Mouse (Mus musculus) midbrain, embryonic 11.5 days (tissue): Measurements from ENCODE around the gene Slc22a18. TPM values are rescaled to one million over a fixed set of nuclear protein-coding genes. Genes with fewer than 3 reads are reported as not detected.
A peak's percentile ranks its signal among the peaks of the same experiment; 100 is the strongest.

ENCODE experiments used
- ATAC-seq: fragments of 200-750 bp; cut with Nextera tagmentation; 2 replicates; pipeline ENCODE4 v1.8.0; 2017; ENCODE audit warnings: moderate TSS enrichment, moderate library complexity; ENCODE audit not compliant: low FRiP score
- DNase-seq: peaks from one replicate; pipeline ENCODE4 v3.0.0; 2015; ENCODE audit warnings: low spot score; ENCODE audit errors: missing footprints
- H3K27ac ChIP-seq: fragments of 300-500 bp; sonication (generic); 2 replicates; pipeline ENCODE4 v1.5.1; 2014; ENCODE audit warnings: low read depth, low read length
- H3K27me3 ChIP-seq: fragments of 300-500 bp; sonication (generic); 2 replicates; pipeline ENCODE4 v1.6.1; 2014; ENCODE audit warnings: mild to moderate bottlenecking, low read length, moderate library complexity, mixed read lengths; ENCODE audit not compliant: control insufficient read depth, insufficient read depth
- H3K36me3 ChIP-seq: fragments of 300-500 bp; sonication (generic); 2 replicates; pipeline ENCODE4 v1.6.1; 2014; ENCODE audit warnings: mild to moderate bottlenecking, low read length, moderate library complexity, mixed read lengths; ENCODE audit not compliant: control insufficient read depth, insufficient read depth
- H3K4me1 ChIP-seq: fragments of 300-500 bp; sonication (generic); 2 replicates; pipeline ENCODE4 v1.6.1; 2014; ENCODE audit warnings: low read length; ENCODE audit not compliant: control insufficient read depth, insufficient read depth
- H3K4me2 ChIP-seq: fragments of 300-500 bp; sonication (generic); 2 replicates; pipeline ENCODE4 v1.6.1; 2014; ENCODE audit warnings: mild to moderate bottlenecking, moderate library complexity
- H3K4me3 ChIP-seq: fragments of 300-500 bp; sonication (generic); 2 replicates; pipeline ENCODE4 v1.5.1; 2014; ENCODE audit warnings: low read depth, low read length
- H3K9ac ChIP-seq: fragments of 300-500 bp; sonication (generic); 2 replicates; pipeline ENCODE4 v1.6.1; 2014; ENCODE audit warnings: low read length
- H3K9me3 ChIP-seq: fragments of 300-500 bp; sonication (generic); 2 replicates; pipeline ENCODE4 v1.6.1; 2016; ENCODE audit warnings: low read length; ENCODE audit not compliant: control insufficient read depth
- WGBS: fragments of 180-500 bp; shearing (Covaris S2); extraction: QIAGEN DNeasy Blood & Tissue Kit; methylation state at CpG from one replicate; pipeline ENCODE4 v1.1.7; 2014; 5-methylcytosine and 5-hydroxymethylcytosine counted together
- polyA plus RNA-seq: library from polyadenylated mRNA; unstranded; fragments of >200 nt; fragmentation: Nextera tagmentation; extraction: Ambion mirVana; gene quantifications from 2 replicates; pipeline ENCODE4 v1.2.1, GENCODE M21; 2014

Slc22a18 gene
- polyA plus RNA-seq, result 0.16 and 0.30 TPM in 2 replicates

DNA sequence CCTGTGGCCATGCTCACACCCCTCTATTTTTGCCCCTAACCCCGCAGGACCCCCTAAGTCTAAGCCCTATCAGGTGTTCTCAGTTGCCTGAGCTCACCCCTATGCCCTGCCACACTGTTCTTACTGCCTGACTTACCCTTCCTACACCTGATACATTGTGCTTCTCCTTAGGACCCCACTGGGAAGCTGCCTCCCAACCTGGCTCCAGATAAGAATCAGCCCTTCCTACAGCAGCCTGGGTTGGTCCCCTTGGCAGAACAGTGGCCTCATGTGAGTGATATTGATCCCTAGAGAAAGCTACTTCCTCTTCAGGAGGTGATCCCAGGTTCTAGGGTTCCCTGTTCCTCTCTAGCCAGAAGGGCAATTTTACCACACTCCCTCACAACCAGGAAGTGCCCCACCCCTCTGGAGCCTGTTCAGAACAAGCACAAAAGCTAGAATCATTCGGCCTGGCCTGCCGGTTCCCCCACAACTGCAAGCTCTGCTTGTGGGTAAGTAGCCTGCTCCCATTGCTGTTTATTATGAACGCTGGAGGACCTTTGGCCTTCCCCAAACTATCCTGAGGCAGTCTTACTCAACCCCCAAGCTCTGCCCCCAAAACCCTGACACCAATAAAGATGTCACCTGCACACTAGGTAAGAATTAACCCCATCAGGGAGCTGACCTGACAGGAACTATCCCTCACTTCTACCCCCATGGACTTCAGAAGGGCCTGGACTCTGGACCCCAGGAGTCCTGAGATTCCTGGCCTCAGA is at the start of gene Slc22a18:
TSS of gene Slc22a18 (plus strand) at position 390 of the 755 bp plus-strand sequence.
- no peak within 1 kb of the TSS for H3K4me3 ChIP-seq
- H3K27me3 ChIP-seq, result no peaks in the 10 kb centered on the region
- no peak within 1 kb of the TSS for H3K4me2 ChIP-seq
- H3K9ac ChIP-seq, result no peak within 1 kb of the TSS
- H3K4me1 ChIP-seq, result no peaks in the 10 kb centered on the region
- ATAC-seq (no peak), DNase-seq (no peak)
- H3K9me3 ChIP-seq, result no peaks in the 10 kb centered on the region
- no peak within 1 kb of the TSS for H3K27ac ChIP-seq
- H3K36me3 ChIP-seq, result no peaks in the 10 kb centered on the region
- 56% methylated on average over 4 of the region's 4 CpGs for WGBS

DNA sequence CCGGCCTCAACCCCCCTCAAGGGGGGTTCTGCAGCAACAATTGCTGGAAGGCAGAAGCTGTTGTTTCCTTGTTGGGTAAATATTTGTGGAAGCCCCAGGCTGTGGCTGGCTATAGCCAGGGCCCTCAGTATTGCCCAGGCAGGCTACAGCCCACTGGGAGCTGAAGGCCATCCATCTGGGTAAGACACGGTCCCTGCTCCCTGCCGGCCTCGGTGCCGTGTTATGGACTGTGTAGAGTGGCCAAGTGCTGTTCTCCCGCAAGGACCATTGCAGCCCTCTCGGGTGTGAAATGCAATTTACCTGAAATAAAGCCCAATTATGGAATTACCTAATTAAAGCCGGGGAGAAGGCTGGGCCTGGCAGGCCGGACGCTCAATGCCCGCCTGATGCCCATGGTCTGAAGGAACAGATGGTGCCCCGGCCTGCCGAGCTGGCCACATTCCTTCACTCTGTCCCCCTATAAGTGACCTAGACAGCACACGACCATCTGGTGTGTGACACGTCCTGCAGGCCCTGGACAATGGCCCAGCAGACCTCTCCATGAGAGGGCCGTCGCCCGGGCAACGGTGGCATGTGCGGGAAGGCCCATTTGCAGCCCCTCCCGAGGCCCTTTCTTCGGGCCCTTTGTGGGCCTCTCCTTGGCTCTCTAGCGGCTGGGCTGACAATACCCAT is 45.3 kb upstream of the Slc22a18 start:
- Histone ChIP-seq H3K4me1 (peaks cover 18% of the 10 kb centered on the region), H3K27me3 (peaks cover 2% of the 10 kb centered on the region; the same call in 1 of the 2 replicates), H3K27ac (peak overlapping the region; percentile 85), H3K9ac (peak overlapping the region; percentile 56), H3K4me3 (no peak overlapping the region), H3K36me3 (no peaks in the 10 kb centered on the region), H3K9me3 (no peaks in the 10 kb centered on the region), H3K4me2 (no peak overlapping the region)
- peak; percentile 95 for DNase-seq
- WGBS, result 33% methylated on average over 23 of the region's 23 CpGs
- peak; percentile 93 for ATAC-seq

DNA sequence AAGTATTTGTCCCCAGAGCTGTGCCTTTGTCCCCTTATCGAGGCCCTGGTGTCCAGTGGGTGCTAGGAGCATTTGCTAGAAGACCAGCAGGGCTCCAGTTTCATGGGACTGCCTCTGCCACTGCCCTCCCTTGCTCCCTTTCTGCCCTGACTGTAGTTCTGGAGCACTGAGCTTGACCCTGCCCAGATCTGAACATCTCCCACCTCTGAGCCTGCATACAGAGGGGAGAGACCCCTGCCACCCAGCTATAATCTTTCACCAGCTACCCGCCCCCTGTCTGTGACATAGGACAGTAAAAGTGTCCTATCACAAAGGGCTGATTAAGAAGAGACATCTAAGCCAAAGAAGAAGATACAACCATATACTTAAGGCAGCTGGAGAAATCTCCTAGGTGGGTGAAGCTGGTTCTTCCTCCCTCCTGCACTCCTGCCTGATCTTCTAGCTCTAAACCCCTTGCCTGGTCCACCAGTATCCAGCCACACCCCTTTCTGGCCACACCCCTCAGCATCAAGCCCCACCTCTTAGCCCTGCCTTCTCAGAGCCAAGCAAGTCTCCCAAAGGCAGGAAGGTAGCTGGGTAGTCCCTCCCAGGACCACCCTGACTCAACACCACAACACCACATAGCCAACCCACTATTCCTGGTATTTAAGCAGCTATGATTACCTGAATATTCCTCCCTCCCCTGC is 44.6 kb upstream of the Slc22a18 start:
- WGBS, result 39% methylated on average over 2 of the region's 2 CpGs
- H3K9ac ChIP-seq, result peak overlapping the region; percentile 56
- no peaks in the 10 kb centered on the region for H3K9me3 ChIP-seq
- peaks cover 2% of the 10 kb centered on the region; the same call in 1 of the 2 replicates for H3K27me3 ChIP-seq
- H3K4me1 ChIP-seq, result peaks cover 18% of the 10 kb centered on the region
- no peaks in the 10 kb centered on the region for H3K36me3 ChIP-seq
- no peak overlapping the region; the same call in 1 of the 2 replicates for H3K4me3 ChIP-seq
- peak overlapping the region; percentile 85 for H3K27ac ChIP-seq
- ATAC-seq, result peak; percentile 61
- DNase-seq, result peak; percentile 93
- H3K4me2 ChIP-seq, result peak overlapping the region; percentile 24

DNA sequence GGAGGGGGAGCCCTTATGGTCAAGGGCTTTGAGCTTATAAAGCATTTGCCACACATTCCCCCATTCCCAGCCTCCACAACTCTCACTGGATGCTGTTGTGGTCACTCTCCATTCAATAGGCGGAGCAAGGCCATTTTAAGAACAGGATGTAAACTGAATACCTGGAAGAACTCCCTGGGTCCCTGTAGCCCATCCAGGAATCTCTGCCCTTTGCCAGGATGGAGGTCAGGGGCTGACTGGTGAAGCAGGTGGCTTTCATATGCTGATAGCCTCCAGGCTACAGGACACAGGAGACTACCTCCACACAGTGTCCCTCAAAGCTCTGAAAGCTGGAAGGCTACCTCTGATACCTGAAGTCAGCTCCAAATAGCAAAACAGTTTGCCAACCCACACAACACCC is 40.9 kb upstream of the Slc22a18 start:
- H3K9ac ChIP-seq, result no peak overlapping the region
- H3K36me3 ChIP-seq, result no peaks in the 10 kb centered on the region
- peaks cover 25% of the 10 kb centered on the region for H3K4me1 ChIP-seq
- H3K9me3 ChIP-seq, result no peaks in the 10 kb centered on the region
- DNase-seq (no peak), ATAC-seq (no peak)
- no peak overlapping the region for H3K27ac ChIP-seq
- no peak overlapping the region for H3K4me2 ChIP-seq
- peaks cover 3% of the 10 kb centered on the region for H3K27me3 ChIP-seq
- no peak overlapping the region for H3K4me3 ChIP-seq
- WGBS, result 73% methylated on average over 1 of the region's 1 CpGs

DNA sequence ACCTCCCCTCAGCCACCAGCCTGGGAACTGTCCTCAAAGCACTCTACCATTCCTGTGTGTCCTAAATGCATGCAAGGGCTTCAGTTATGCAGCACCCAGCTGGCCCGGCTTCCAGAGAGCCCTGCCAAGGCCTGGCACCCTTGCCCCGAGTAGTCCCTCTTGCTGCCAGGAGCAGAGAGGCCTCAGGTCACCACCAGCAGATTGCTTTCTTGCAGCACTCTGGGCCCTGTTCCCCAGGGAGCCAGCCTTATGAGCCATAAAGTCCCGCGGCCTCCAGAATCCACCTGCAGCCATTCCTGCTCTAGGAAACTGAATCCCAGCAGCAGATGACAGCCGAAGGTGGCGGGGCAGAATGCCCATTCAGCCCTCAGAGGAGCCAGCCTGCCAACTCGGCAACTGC is 40.2 kb upstream of the Slc22a18 start:
- Histone ChIP-seq H3K9me3 (no peaks in the 10 kb centered on the region), H3K4me2 (no peak overlapping the region), H3K4me1 (peaks cover 20% of the 10 kb centered on the region), H3K27me3 (peaks cover 3% of the 10 kb centered on the region), H3K27ac (no peak overlapping the region), H3K4me3 (no peak overlapping the region), H3K9ac (no peak overlapping the region), H3K36me3 (no peaks in the 10 kb centered on the region)
- 72% methylated on average over 7 of the region's 7 CpGs for WGBS
- DNase-seq (no peak), ATAC-seq (no peak)

DNA sequence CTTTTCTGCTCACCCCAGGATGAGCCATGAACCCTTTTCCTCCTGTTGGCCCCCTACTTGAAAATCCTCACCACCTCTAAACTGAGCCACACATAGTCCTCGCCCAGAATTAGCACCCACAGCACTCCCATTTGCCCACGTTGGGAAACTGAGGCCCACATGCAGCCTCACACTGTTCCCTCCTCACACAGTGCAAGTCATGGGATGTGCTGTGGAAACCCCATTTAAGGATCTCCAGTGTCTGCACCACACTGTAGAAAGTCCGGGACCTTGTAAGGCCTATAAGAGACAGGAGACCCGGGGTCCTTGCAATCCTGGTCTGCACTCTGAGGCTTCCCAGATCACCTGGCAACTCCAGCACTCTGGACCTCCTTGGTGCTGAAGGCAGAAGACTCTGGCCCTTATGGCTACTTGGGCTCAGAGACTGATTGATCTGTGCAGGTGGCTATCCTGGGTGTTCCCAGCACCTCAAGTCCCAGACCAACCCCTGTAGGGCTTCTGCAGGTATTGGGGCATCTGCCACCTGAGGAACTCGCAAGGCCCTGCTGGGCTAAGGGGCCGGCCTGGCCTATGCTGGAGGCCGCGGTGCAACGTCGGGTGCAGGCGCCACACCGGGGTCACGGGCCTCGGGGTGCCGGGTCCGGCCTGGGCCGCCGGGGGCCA is 36.2 kb upstream of the Slc22a18 start:
- Histone ChIP-seq H3K9me3 (no peaks in the 10 kb centered on the region), H3K27me3 (peaks cover 3% of the 10 kb centered on the region), H3K4me1 (peaks cover 19% of the 10 kb centered on the region), H3K4me2 (peak overlapping the region; percentile 77), H3K27ac (peak overlapping the region; percentile 73), H3K36me3 (no peaks in the 10 kb centered on the region), H3K4me3 (peak overlapping the region; percentile 35), H3K9ac (peak overlapping the region; percentile 81)
- ATAC-seq (peak; percentile 78), DNase-seq (no peak)
- WGBS, result 15% methylated on average over 18 of the region's 18 CpGs

DNA sequence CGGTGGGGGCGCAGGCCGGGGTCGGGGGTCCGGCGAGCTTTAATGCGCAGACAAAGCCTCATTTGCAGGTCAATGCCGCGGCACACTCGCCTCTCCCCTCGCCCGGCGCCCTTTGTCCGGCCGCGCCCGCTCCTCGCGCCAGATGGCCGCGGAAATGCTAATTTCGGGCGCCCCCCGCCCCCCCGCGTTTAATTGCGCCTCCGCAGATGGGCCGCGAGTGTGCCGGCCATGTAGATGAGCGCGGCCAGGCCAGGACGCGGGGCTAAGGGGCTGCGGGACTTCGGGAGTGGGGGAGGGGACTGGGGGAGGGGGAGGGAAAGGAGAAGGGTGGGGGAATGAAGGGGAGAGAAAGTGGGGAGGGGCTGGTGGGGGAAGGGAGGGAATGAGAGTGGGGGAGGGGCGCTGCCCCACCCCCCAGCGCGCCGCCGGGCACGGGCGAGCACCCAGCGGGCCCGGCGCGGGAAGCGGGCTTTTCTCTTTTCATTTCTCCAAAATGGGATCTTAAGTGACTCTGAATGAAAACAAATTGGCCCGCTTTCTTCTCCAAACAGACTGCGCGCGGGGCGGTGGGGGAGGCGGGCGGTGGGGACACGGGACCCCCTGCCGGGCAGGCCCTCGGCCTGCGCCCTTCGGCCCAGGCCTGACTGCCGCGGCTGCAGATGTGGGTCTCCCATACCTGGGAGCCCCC is 35.5 kb upstream of the Slc22a18 start:
- Histone ChIP-seq H3K27me3 (peaks cover 6% of the 10 kb centered on the region), H3K9ac (peak overlapping the region; percentile 81), H3K4me1 (peaks cover 21% of the 10 kb centered on the region), H3K4me2 (peak overlapping the region; percentile 77), H3K27ac (peak overlapping the region; percentile 73), H3K4me3 (peak overlapping the region; percentile 35), H3K36me3 (no peaks in the 10 kb centered on the region), H3K9me3 (no peaks in the 10 kb centered on the region)
- peak; percentile 90 for ATAC-seq
- 1% methylated on average over 57 of the region's 63 CpGs for WGBS
- DNase-seq, result peak; percentile 98

DNA sequence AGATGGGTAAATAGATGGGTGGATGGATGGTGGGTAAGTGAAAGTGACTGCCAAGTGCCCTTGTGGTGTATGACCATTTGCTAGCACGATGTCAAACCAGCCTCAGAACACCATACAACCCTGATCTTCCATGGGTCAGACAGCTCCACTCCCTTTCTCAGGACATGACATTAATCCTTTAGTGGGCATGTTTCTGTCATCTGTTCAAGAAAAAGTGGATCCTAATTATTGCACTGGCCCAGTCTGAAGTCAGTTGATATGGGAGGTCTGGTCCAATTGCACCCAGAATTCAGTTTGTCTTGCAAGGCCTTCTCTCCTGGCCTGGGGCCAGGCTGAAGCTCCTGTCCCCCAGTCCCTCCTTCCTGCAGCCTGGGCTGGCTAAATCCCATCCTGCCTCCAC is 34.6 kb upstream of the Slc22a18 start:
- H3K4me3 ChIP-seq, result peak overlapping the region; percentile 35; the same call in 1 of the 2 replicates
- 83% methylated on average over 1 of the region's 1 CpGs for WGBS

More for the DNA sequence above, 34.6 kb upstream of the Slc22a18 start:
- Histone ChIP-seq H3K4me2 (peak overlapping the region; percentile 77), H3K9ac (peak overlapping the region; percentile 81), H3K9me3 (no peaks in the 10 kb centered on the region), H3K36me3 (no peaks in the 10 kb centered on the region), H3K27ac (no peak overlapping the region), H3K4me1 (peaks cover 30% of the 10 kb centered on the region), H3K27me3 (peaks cover 6% of the 10 kb centered on the region)
- DNase-seq, result peak; percentile 90
- no peak for ATAC-seq
